Mouse (Mus musculus) cerebellum, adult 8-10 months (tissue): ENCODE results near the gene Ptges3.

Experiments used
- DNase-seq: peaks from one replicate; pipeline ENCODE4 v3.0.0; 2022

The Ptges3 gene

DNA sequence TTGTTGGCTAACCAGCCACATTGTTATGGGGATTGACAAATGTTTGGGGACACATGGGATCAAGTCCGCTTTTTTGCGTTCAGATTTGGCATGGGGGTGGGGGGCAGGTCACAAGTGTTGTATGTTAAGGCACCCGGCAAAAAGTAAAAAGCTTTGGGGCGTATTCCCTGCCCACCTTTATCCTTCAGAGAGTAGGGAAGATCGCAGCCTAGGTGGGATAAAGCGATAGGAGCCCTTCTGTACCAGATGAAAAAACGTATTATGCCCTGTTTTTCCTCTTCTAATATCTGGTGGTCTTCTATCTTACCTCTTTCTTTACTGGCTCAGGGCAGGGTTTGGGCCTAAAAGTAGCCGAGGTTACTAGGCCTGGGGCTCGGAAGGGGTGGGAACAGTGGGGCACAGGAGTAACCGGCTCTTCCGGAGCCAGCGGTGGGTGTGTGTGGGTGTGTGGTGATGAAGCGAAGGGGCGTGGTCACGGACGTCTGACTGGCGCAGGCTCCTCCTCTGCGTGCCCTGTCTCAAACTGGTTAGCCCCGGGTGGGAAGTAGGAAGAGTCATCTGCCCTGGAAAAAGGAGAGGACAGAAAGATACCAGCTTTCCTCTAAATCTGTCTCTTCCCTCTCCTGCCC lies 35.7 kb downstream of the Ptges3 start:
- DNase-seq = peak; percentile 60

DNA sequence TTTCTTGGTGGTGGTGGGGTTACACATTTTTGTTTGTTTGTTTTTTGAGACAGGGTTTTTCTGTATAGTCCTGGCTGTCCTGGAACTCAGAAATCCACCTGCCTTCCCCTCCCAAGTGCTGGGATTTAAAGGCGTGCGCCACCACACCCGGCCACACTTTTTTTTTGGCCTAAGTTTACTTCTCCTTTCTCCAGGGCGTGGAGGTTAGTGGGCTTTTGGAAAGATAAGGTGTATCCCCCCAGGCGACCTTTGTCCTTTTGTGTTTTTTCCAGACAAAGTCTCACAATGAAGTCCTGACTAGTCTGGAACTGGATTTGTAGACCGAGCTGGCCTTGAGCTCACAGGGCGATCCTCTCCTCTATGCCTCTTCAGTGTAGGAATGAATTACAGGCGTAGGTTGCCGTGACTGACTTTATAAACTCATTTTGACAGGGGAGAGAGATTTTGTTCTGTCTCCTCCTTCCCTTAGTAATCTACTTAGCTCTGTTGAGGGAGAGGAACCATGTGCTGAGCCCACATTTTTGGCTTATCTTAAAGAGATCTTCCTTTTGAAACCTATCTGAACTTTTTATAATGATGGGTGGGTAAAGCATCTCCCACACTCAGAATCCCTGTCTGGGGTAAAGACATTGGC lies 36.4 kb downstream of the Ptges3 start:
- DNase-seq = no peak

DNA sequence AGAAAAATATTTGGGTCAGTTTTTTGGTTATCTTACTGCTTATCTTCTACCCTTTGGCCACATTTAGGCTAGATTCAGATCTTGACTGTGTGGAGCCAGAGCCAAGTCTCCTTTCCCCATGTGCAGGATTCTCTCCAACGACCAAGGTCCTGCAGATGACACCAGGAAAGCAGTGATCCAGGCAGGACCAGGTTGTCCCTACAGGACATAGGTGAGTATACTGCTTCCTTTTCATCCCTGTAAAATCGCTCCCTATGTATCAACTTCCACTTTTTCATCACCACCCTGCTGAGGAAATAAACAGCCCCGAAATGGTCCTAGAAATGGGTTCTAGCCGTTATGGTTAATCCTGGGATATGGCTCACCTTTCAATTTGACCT lies 37.5 kb downstream of the Ptges3 start:
- DNase-seq = no peak

DNA sequence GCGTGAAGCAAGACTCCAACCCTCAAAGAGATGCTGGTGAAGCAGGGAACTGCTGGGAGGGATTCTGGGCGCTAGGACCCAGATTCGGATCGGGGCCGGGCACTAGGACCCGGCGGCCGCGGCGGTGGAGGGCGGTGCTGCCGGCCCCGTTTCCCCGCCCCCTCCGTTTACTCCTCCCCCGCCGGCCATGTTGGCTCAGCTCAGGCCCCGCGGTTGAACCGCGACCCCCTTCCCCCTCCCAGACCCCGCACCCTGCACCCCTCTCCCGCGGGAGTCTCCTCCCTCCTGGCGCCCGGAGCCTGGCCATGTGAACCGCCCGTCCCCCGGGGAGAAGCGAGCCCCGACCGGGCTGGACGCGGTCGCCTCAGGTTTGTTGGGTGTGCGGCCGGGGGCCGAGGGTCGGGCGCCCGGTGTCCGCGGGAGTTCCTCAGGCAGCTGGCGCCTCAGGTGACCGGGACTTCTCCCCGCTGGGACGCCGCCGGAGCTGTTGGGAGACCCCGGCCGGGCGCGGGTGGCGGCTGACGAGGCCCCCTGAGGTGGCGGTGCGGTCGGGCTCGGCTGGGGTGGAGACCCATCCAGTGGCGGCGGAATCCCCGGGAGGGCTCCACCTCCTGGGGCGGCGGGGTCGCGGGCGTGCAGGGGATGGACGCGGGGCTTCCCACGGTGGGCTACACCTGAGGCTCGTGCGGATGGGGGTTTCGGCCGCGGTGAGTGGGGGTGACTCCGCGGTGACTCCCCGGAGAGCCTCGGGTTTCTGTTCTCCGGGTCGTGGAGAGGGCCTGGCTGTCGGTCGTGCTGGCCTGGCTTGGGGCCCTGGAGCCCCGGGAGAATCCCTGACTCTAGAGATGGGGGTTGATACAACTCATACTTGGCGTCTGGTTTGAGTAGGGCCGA lies 38.2 kb downstream of the Ptges3 start:
- peak; percentile 74 for DNase-seq

DNA sequence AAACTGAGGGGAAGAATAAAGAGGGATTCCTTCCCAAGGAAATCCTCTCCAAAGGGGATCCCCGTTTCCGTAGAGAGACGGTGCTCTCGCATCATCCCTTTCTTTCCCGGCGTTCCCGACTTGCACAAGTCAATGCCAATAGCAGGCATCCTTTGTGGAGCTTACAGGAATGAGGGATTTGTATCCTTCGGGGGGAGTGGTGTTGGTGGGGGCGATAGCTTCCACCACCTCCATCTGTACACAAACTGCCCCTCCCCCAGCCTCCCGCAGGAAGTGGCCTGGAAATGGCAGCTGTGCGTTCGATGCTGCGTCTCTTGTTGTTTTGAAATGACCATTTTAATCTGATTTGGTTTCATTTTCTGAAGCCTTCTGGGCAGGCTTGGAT lies 38.8 kb downstream of the Ptges3 start:
- DNase-seq = peak; percentile 56

DNA sequence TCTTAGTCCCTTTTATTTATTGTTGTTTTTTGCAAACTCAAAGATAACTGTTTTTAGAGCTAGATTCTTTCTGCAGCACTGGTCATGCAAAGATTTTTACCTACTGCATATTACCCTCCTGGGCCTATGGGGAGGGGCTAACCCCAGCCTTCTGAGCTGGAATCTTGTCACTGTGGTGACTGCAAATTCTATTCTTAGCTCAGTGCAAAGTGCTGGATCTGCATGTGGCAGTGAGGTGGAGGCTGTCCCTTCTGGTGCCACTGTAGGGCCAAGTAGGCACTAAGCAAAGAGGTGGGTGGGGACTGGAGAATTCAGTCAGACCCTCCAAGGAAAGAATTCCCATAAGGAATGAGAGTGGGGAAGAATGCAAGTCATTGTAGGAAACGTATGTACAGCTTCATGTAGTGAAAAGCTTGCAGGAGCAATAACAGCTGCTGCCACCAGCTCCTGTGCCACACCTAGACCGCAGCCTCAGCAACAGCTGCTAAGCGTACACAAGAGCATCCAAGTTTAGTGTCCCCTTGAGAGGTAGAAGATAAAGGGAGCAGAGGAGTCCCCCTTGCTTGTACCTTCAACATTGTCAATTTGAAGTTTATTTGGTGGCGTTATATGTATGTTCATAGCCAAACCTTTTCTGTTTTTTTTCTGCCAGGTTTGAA lies 51.5 kb downstream of the Ptges3 start:
- no peak for DNase-seq

DNA sequence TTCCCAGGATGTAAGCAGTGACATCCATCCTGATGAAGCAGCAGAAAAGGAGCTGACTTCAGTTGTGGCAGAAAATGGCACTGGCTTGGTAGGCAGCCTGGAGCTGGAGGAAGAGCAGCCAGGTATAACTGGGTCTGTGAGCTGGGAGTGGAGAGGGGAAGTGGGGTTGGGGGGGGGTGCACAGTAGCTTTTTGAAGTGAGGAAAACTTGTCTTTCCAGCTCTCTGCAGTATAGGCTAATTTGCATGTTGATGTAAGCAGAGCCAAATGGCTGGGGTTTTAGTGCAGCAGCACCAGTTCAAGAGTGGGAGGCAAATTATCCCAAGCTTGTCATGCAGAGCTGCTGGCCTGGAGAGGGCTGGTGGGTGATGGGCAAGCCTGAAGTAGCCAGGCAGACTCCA lies 52.5 kb downstream of the Ptges3 start:
- no peak for DNase-seq

DNA sequence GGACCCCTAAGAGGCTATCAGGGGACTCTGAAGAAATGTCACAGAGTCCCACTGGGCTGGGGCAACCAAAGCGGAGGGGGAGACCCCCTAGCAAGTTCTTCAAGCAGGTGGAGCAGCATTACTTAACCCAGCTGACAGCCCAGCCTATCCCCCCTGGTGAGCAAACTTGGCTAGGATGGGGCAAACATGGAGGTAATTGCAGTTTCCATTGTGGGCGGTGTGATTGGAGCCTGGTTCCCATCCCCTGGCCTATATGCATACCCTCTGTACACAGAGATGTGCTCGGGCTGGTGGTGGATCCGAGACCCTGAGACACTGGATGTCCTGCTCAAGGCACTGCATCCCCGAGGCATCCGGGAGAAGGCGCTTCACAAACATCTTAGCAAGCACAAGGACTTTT lies 65.1 kb downstream of the Ptges3 start:
- DNase-seq = no peak

DNA sequence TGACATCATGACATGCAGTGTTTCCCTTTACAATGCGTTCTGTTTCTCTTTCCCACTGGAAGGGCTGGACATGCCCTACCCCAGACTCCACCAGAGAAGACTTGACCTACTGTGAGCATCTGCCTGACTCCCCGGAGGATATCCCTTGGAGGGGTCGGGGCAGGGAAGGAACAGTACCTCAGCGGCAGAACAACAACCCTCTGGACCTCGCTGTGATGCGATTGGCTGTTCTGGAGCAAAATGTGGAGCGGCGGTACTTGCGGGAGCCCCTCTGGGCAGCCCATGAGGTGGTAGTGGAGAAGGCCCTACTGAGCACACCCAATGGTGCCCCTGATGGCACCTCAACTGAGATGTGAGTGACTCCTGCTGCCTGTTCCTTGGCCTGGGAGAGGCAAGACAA lies 66.1 kb downstream of the Ptges3 start:
- DNase-seq = no peak

DNA sequence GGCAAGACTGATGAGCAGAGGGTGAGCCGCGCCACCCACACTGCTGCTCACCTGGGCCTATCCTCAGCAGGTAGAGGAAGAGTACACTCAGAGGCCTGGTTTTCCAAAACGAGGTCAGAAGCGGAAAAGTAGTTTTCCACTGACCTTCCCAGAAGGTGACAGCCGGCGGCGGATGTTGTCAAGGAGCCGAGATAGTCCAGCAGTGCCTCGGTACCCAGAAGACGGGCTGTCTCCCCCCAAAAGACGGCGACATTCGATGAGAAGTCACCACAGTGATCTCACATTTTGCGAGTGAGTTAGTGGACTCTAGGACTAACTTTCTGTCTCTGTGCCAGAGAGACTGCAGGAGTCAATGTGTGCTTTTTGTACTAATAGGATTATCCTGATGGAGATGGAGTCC lies 67.2 kb downstream of the Ptges3 start:
- DNase-seq = no peak
